Mouse (Mus musculus) layer of hippocampus, adult 2 months (tissue): ENCODE results near the gene C8g. TPM values are rescaled to one million over a fixed set of nuclear protein-coding genes. Genes with fewer than 3 reads are reported as not detected.

Experiments used
- DNase-seq, 2 experiments: peaks; one replicate each; pipeline ENCODE4 v3.0.0; 2022; ENCODE audit warnings: low spot score in 2 of 2
- H3K27ac ChIP-seq: fragments of 200-600 bp; 2 replicates; pipeline ENCODE4 v1.8.1; 2022
- H3K4me3 ChIP-seq: fragments of 200-600 bp; 2 replicates; pipeline ENCODE4 v1.8.1; 2022; ENCODE audit warnings: mild to moderate bottlenecking
- CTCF ChIP-seq: fragments of 200-600 bp; conservative IDR thresholded peaks from 2 replicates; pipeline ENCODE4 v1.8.1; 2022; ENCODE audit warnings: antibody characterized with exemption, mild to moderate bottlenecking, moderate library complexity
- total RNA-seq, 2 experiments: library from RNA; stranded (reverse); gene quantifications; 2 replicates each; pipeline ENCODE4 v1.2.3; 2021

Gene C8g
- total RNA-seq, 2 experiments from 2014 or later = 0.97 to 1.5 TPM

- no peak for TF ChIP-seq CTCF
- DNase-seq = no peak
- no peak overlapping the region for H3K4me3 ChIP-seq
- H3K27ac ChIP-seq = no peak overlapping the region
These were observed 44.3 kb downstream of the C8g start for GRCm38 (mm10) chr2:25457022-25457896.

GRCm38 (mm10) chr2:25456205-25456953 is 45.1 kb downstream of the C8g start, which contains the start of gene Clic3:
Gene Clic3, plus strand, starts transcription at chr2:25456838.
- no peak for TF ChIP-seq CTCF

GRCm38 (mm10) chr2:25452951-25453350 is 48.6 kb downstream of the C8g start:
- no peak overlapping the region for H3K4me3 ChIP-seq
- DNase-seq = no peak
- no peak overlapping the region for H3K27ac ChIP-seq
- no peak for TF ChIP-seq CTCF

More at GRCm38 (mm10) chr2:25456205-25456953, 45.1 kb downstream of the C8g start, which contains the start of gene Clic3:
- Histone ChIP-seq H3K27ac (no peak within 1 kb of the TSS), H3K4me3 (no peak within 1 kb of the TSS)
- DNase-seq = no peak

GRCm38 (mm10) chr2:25450853-25451647 is 50.5 kb downstream of the C8g start:
- H3K4me3 ChIP-seq = no peak overlapping the region
- TF ChIP-seq CTCF = no peak
- no peak overlapping the region for H3K27ac ChIP-seq
- no peak for DNase-seq

Other genes starting within 250 kb of the C8g start
- 10 to 100 TPM; 35.1 to 35.8 TPM for gene Tmem203, start 246.3 kb downstream of the C8g start, total RNA-seq
- 10 to 100 TPM; 21.5 to 23.8 TPM for gene Tprn, start 239.1 kb downstream of the C8g start, total RNA-seq
- 10 to 100 TPM; 64.5 to 69.3 TPM for gene Ssna1, start 229.3 kb downstream of the C8g start, total RNA-seq
- 10 to 100 TPM; 84.6 to 84.7 TPM for gene Anapc2, start 229.2 kb downstream of the C8g start, total RNA-seq
- gene Tmem210, start 213.6 kb downstream of the C8g start, total RNA-seq = not detected
- gene Lrrc26, start 211.8 kb downstream of the C8g start, total RNA-seq = not detected
- 100 to 1,000 TPM; 443 to 449 TPM for gene Grin1, start 182.5 kb downstream of the C8g start, total RNA-seq
- 10 to 100 TPM; 56.4 to 58.0 TPM for gene Man1b1, start 169.4 kb downstream of the C8g start, total RNA-seq
- 10 to 100 TPM; 32.1 to 36.2 TPM for gene Dpp7, start 145.4 kb downstream of the C8g start, total RNA-seq
- gene Uap1l1, start 136.0 kb downstream of the C8g start, total RNA-seq = 10 to 100 TPM; 14.6 to 19.8 TPM
- gene Sapcd2, start 129.4 kb downstream of the C8g start, total RNA-seq = 1 to 10 TPM; 3.0 to 4.0 TPM
- 10 to 100 TPM; 14.6 to 16.6 TPM for gene Entpd2, start 105.8 kb downstream of the C8g start, total RNA-seq
- gene Npdc1, start 102.4 kb downstream of the C8g start, total RNA-seq = 100 to 1,000 TPM; 429 to 433 TPM
- gene Fut7, start 78.5 kb downstream of the C8g start, total RNA-seq = under 1 TPM in 1 of 2 experiments, not detected in 1; 0.37 TPM
- 100 to 1,000 TPM; 159 to 167 TPM for gene Abca2, start 73.0 kb downstream of the C8g start, total RNA-seq
- gene Clic3, start 44.9 kb downstream of the C8g start, total RNA-seq = under 1 TPM in 1 of 2 experiments, not detected in 1; 0.49 TPM
- 10 to 100 TPM; 55.7 to 62.1 TPM for gene Paxx, start 40.6 kb downstream of the C8g start, total RNA-seq
- gene Ptgds, start 31.7 kb downstream of the C8g start, total RNA-seq = 100 to 1,000 TPM; 541 to 735 TPM
- not detected for gene Lcn12, start 7.8 kb downstream of the C8g start, total RNA-seq
- 100 to 1,000 TPM; 109 to 120 TPM for gene Fbxw5, start 969 bp downstream of the C8g start, total RNA-seq
- 10 to 100 TPM; 10.9 to 12.0 TPM for gene Traf2, start 45.2 kb upstream of the C8g start, total RNA-seq
- 100 to 1,000 TPM; 193 to 200 TPM for gene Edf1, start 56.1 kb upstream of the C8g start, total RNA-seq
- gene Mamdc4, start 73.1 kb upstream of the C8g start, total RNA-seq = 1 to 10 TPM; 2.8 to 3.5 TPM
- gene Phpt1, start 73.5 kb upstream of the C8g start, total RNA-seq = 10 to 100 TPM; 59.1 to 67.5 TPM
- gene Ajm1, start 80.0 kb upstream of the C8g start, total RNA-seq = 100 to 1,000 TPM; 106 to 120 TPM
- 100 to 1,000 TPM; 149 to 151 TPM for gene Rabl6, start 106.8 kb upstream of the C8g start, total RNA-seq
- not detected for gene Ccdc183, start 116.0 kb upstream of the C8g start, total RNA-seq
- gene Tmem141, start 120.3 kb upstream of the C8g start, total RNA-seq = 10 to 100 TPM; 14.1 to 15.4 TPM
- under 1 TPM; 0.79 TPM for gene Fcna, start 126.3 kb upstream of the C8g start, total RNA-seq
- not detected for gene Lcn8, start 151.4 kb upstream of the C8g start, total RNA-seq
- not detected for gene Lcn5, start 156.2 kb upstream of the C8g start, total RNA-seq
- not detected for gene Lcn6, start 175.1 kb upstream of the C8g start, total RNA-seq
- not detected for gene Lcn10, start 181.0 kb upstream of the C8g start, total RNA-seq
- not detected for gene Obp2a, start 198.3 kb upstream of the C8g start, total RNA-seq
- gene Bmyc, start 205.0 kb upstream of the C8g start, total RNA-seq = 10 to 100 TPM; 83.7 to 88.9 TPM
- gene Obp2b, start 235.3 kb upstream of the C8g start, total RNA-seq = under 1 TPM in 1 of 2 experiments, not detected in 1; 0.86 TPM